ENCODE assay signal across 18 mouse cellular contexts in genomic region chr11:52703391-52703790, GRCm38 (mm10).
DNase-seq lines count a peak whose midpoint lies in the region; ATAC-seq and TF ChIP-seq lines count a peak whose summit lies in the region.
"Had no signal": no experiment of that assay in that cellular context is flagged by ENCODE, and none has a peak within 500 bp of the region (broad histone marks: within the 10 kb centered on the region; RNA-seq: fewer than 3 reads in every experiment).

No protein-coding gene starts in this region.

- no peak overlapping the region for H3K4me3 ChIP-seq in liver, postnatal 0 days (ENCODE audit: low read depth, low read length)
- no peak overlapping the region for H3K4me3 ChIP-seq in liver, embryonic 12.5 days
- H3K4me3 ChIP-seq in kidney, embryonic 14.5 days (ENCODE audit: low read length): no peak overlapping the region
- H3K4me3 ChIP-seq: embryonic facial prominence, embryonic 13.5 days; forebrain, embryonic 13.5 days; heart, embryonic 12.5 days; hindbrain, embryonic 10.5 days; hindbrain, embryonic 15.5 days had no signal

- no peaks in the 10 kb centered on the region for H3K4me1 ChIP-seq in liver, postnatal 0 days (ENCODE audit: insufficient read depth)
- H3K4me1 ChIP-seq in liver, embryonic 12.5 days: no peaks in the 10 kb centered on the region
- H3K4me1 ChIP-seq in kidney, embryonic 14.5 days (ENCODE audit: control insufficient read depth, insufficient read depth, low read length): no peaks in the 10 kb centered on the region
- H3K4me1 ChIP-seq: embryonic facial prominence, embryonic 13.5 days; forebrain, embryonic 13.5 days; heart, embryonic 12.5 days; hindbrain, embryonic 10.5 days; hindbrain, embryonic 15.5 days had no signal

- no peak overlapping the region for H3K4me2 ChIP-seq in liver, postnatal 0 days (ENCODE audit: low read depth, low read length)
- H3K4me2 ChIP-seq in liver, embryonic 12.5 days: no peak overlapping the region
- no peak overlapping the region for H3K4me2 ChIP-seq in kidney, embryonic 14.5 days (replicated peaks; ENCODE audit: low read depth, low read length)
- H3K4me2 ChIP-seq: embryonic facial prominence, embryonic 13.5 days; forebrain, embryonic 13.5 days; heart, embryonic 12.5 days; hindbrain, embryonic 15.5 days had no signal

- TF ChIP-seq EP300 in liver, postnatal 0 days (IDR thresholded peaks at IDR 0.05; ENCODE audit: low read depth): no peak

- WGBS in liver, postnatal 0 days (ENCODE audit: insufficient replicate concordance): 73% methylated on average over 4 of the region's 4 CpGs
- 83% methylated on average over 4 of the region's 4 CpGs for WGBS in liver, embryonic 12.5 days (ENCODE audit: insufficient replicate concordance)
- 54% methylated on average over 4 of the region's 4 CpGs for WGBS in kidney, embryonic 14.5 days

- ATAC-seq in liver, postnatal 0 days: no peak
- ATAC-seq in liver, embryonic 12.5 days: no peak
- no peak for ATAC-seq in kidney, embryonic 14.5 days (ENCODE audit: low FRiP score, low TSS enrichment)
- ATAC-seq: forebrain, embryonic 13.5 days; forebrain, postnatal 0 days had no signal

- H3K9me3 ChIP-seq in liver, postnatal 0 days (ENCODE audit: low read length): no peaks in the 10 kb centered on the region
- H3K9me3 ChIP-seq in liver, embryonic 12.5 days (replicated peaks): no peaks in the 10 kb centered on the region
- no peaks in the 10 kb centered on the region for H3K9me3 ChIP-seq in kidney, embryonic 14.5 days (ENCODE audit: control insufficient read depth, low read length)
- H3K9me3 ChIP-seq: embryonic facial prominence, embryonic 13.5 days; forebrain, embryonic 13.5 days; heart, embryonic 12.5 days; hindbrain, embryonic 10.5 days; hindbrain, embryonic 15.5 days had no signal

- no peak for TF ChIP-seq CTCF in liver, postnatal 0 days (IDR thresholded peaks at IDR 0.05; ENCODE audit: low read depth)

- H3K27me3 ChIP-seq in liver, postnatal 0 days (ENCODE audit: insufficient read depth, low read length): no peaks in the 10 kb centered on the region
- H3K27me3 ChIP-seq in liver, embryonic 12.5 days (replicated peaks): no peaks in the 10 kb centered on the region
- peaks cover 29% of the 10 kb centered on the region for H3K27me3 ChIP-seq in kidney, embryonic 14.5 days (ENCODE audit: control insufficient read depth, insufficient read depth, low read length)
- H3K27me3 ChIP-seq: forebrain, embryonic 13.5 days; heart, embryonic 12.5 days; hindbrain, embryonic 15.5 days had no signal

- no peaks in the 10 kb centered on the region for H3K36me3 ChIP-seq in liver, postnatal 0 days (replicated peaks; ENCODE audit: insufficient read depth, low read length)
- no peaks in the 10 kb centered on the region for H3K36me3 ChIP-seq in liver, embryonic 12.5 days
- no peaks in the 10 kb centered on the region for H3K36me3 ChIP-seq in kidney, embryonic 14.5 days (ENCODE audit: control insufficient read depth, insufficient read depth, low read length)
- H3K36me3 ChIP-seq: embryonic facial prominence, embryonic 13.5 days; heart, embryonic 12.5 days; hindbrain, embryonic 10.5 days; hindbrain, embryonic 15.5 days had no signal

- H3K27ac ChIP-seq in liver, postnatal 0 days (ENCODE audit: low read depth): no peak overlapping the region
- no peak overlapping the region for H3K27ac ChIP-seq in liver, embryonic 12.5 days
- no peak overlapping the region for H3K27ac ChIP-seq in kidney, embryonic 14.5 days (ENCODE audit: low read depth, low read length)
- H3K27ac ChIP-seq: embryonic facial prominence, embryonic 13.5 days; forebrain, embryonic 13.5 days; hindbrain, embryonic 10.5 days; hindbrain, embryonic 15.5 days had no signal

- peak; percentile 4 for DNase-seq in adrenal gland, adult 8-10 months
- no peak for DNase-seq in adrenal gland, postnatal 36 days
- DNase-seq in liver, postnatal 0 days: peak; percentile 20
- peak; percentile 36 for DNase-seq in fat pad, adult 2 months (ENCODE audit: extremely low read depth, low read depth, low spot score)
- DNase-seq in lung, postnatal 36 days: peak; percentile 30
- DNase-seq in urinary bladder, postnatal 4 days (ENCODE audit: low spot score in 2 of 2): no peak
- DNase-seq: cerebellum, adult 11-12 months; cerebellum, adult 9-11 months; cerebellum, postnatal 36 days; forebrain, postnatal 0 days; gastrocnemius, postnatal 14 days had no signal

- no peak overlapping the region for H3K9ac ChIP-seq in liver, postnatal 0 days (replicated peaks)
- no peak overlapping the region for H3K9ac ChIP-seq in liver, embryonic 12.5 days
- H3K9ac ChIP-seq in kidney, embryonic 14.5 days (ENCODE audit: low read depth, low read length): no peak overlapping the region
- H3K9ac ChIP-seq: embryonic facial prominence, embryonic 13.5 days; forebrain, embryonic 13.5 days; forebrain, postnatal 0 days; heart, embryonic 12.5 days; hindbrain, embryonic 15.5 days had no signal

Comparison
In these comparisons a context has a peak if more than half of its experiments do, and no peak if none do; other contexts are left out.
1. DNase-seq: peak in adrenal gland, adult 8-10 months (single experiment), liver, postnatal 0 days (single experiment), fat pad, adult 2 months (single experiment) and lung, postnatal 36 days (single experiment); none in adrenal gland, postnatal 36 days (0 of 2) and urinary bladder, postnatal 4 days (0 of 2).